Mouse (Mus musculus): ENCODE data around the gene Ahsa1.

GRCm38 (mm10) chr12:87299037-87299656 is 32.9 kb downstream of the Ahsa1 start:
- TF ChIP-seq CTCF (IDR thresholded peaks at IDR 0.05) (no peak), POLR2A (IDR thresholded peaks at IDR 0.05; ENCODE audit: insufficient read depth, low read depth, low read length) (no peak)

All from heart, adult 2 months (tissue).